Mouse (Mus musculus): ENCODE measurements around the gene Spint2. TPM values are rescaled to one million over a fixed set of nuclear protein-coding genes. Genes with fewer than 3 reads are reported as not detected.

Gene Spint2
- polyA plus RNA-seq, 1 experiment from 2014 or later = 626 TPM

DNA sequence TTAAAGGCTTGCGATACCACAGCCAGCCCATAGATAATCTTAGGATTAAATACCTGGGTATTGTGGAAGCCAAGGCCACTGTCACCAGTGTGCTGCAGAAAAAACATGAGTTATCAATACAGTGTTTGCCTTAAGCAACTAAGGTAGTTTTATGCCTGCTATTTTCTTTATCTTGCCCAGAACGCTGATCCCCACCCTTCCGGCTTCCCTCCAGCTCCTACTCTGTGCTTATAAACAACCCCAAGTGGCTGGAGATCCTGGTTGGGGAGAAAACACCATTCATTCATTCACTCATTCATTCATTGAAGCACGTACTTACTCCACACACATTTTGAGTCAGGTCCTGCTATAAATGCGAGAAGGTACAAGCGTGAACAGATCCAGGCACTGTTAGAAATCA lies 2.8 kb upstream of the Spint2 start:
- H3K9ac ChIP-seq (ENCODE audit: low read depth, low read length) = no peak overlapping the region
- no peaks in the 10 kb centered on the region for H3K36me3 ChIP-seq (ENCODE audit: control insufficient read depth, insufficient read depth, low read length)
- no peak overlapping the region for H3K27ac ChIP-seq (ENCODE audit: low read length)
- H3K9me3 ChIP-seq (ENCODE audit: control insufficient read depth, low read length) = no peaks in the 10 kb centered on the region
- ATAC-seq = no peak
- 84% methylated on average over 6 of the region's 6 CpGs for WGBS
- no peaks in the 10 kb centered on the region for H3K27me3 ChIP-seq (replicated peaks; ENCODE audit: control insufficient read depth, insufficient read depth, low read length)
- H3K4me3 ChIP-seq (ENCODE audit: low read length) = no peak overlapping the region
- no peak overlapping the region for H3K4me2 ChIP-seq (ENCODE audit: low read depth, low read length)
- H3K4me1 ChIP-seq (ENCODE audit: control insufficient read depth, insufficient read depth, low read length) = peaks cover 20% of the 10 kb centered on the region

DNA sequence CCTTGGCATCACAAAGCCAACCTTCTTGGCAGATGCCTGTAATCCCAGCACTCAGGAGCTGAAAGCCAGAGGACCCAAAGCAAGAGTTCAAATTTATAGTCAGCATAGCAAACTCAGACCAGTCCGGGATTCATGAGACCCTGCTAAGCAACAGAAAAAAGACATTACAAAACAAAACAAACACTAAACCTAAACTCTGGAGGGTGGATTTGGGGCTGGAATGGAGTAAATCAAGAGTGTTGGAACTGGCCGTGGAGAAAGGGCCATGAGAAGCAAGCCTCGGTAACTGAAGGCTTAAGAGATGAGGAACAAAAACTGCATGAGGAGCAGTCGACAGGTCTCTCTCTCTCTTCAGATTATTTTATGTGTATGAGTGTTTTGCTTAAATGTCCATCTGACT lies 2.2 kb upstream of the Spint2 start:
- Histone ChIP-seq H3K4me2 (ENCODE audit: low read depth, low read length) (no peak overlapping the region), H3K27ac (ENCODE audit: low read length) (no peak overlapping the region), H3K4me3 (ENCODE audit: low read length) (no peak overlapping the region), H3K9me3 (ENCODE audit: control insufficient read depth, low read length) (no peaks in the 10 kb centered on the region), H3K27me3 (replicated peaks; ENCODE audit: control insufficient read depth, insufficient read depth, low read length) (no peaks in the 10 kb centered on the region), H3K9ac (ENCODE audit: low read depth, low read length) (no peak overlapping the region), H3K36me3 (ENCODE audit: control insufficient read depth, insufficient read depth, low read length) (no peaks in the 10 kb centered on the region), H3K4me1 (ENCODE audit: control insufficient read depth, insufficient read depth, low read length) (peaks cover 23% of the 10 kb centered on the region)
- ATAC-seq = no peak
- 77% methylated on average over 4 of the region's 4 CpGs for WGBS

DNA sequence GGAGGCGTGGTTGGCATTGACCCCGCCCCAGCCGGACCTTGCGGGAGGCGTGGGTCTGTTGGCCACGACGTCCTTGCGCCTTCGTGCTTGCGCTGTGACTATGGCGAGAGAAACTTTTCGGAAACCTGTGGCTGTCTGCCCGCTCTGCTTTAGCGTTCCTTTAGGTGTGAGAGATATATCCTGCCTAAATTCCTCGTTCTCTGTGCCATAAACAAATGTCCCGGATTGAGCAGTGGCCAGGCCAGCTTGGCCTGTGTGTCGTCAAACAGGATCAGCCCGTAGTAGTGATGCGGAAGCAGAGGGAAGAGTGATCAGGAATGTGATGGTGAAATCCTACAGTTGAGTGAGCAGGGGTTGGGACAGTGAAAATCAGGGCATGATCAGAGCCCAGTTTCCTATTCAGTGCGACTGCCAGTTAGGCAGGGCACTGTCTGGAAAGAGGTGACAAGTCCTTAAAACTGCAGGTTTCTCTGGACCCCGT lies 402 bp upstream of the Spint2 start:
- Histone ChIP-seq H3K4me3 (ENCODE audit: low read length) (peak overlapping the region; percentile 75), H3K27me3 (replicated peaks; ENCODE audit: control insufficient read depth, insufficient read depth, low read length) (no peaks in the 10 kb centered on the region), H3K4me1 (ENCODE audit: control insufficient read depth, insufficient read depth, low read length) (peaks cover 22% of the 10 kb centered on the region), H3K9ac (ENCODE audit: low read depth, low read length) (peak overlapping the region; percentile 91), H3K9me3 (ENCODE audit: control insufficient read depth, low read length) (no peaks in the 10 kb centered on the region), H3K36me3 (ENCODE audit: control insufficient read depth, insufficient read depth, low read length) (no peaks in the 10 kb centered on the region), H3K27ac (ENCODE audit: low read length) (peak overlapping the region; percentile 34), H3K4me2 (ENCODE audit: low read depth, low read length) (peak overlapping the region; percentile 90)
- ATAC-seq = peak; percentile 69
- 8% methylated on average over 21 of the region's 21 CpGs for WGBS

DNA sequence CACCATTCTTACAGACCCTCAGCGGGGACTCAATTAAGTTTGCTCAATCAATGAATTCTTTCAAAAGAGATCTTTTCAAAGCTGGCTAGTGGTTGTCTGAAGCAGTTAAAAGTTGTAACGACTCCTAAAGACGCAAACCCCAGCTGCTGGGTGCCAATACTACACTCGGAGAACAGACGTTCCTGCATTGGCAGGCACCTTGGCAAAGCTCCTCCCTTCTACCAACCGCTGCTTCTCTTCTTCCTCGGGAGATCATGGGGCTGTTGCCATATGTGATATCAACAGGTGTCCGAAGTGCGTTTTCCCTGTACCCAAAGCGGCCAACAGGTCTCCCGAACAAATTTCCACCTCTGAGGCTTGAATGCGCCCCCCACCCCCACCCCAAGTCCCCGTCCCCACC lies 911 bp downstream of the Spint2 start:
- WGBS = 11% methylated on average over 13 of the region's 13 CpGs
- H3K4me2 ChIP-seq (ENCODE audit: low read depth, low read length) = peak overlapping the region; percentile 90
- peaks cover 33% of the 10 kb centered on the region for H3K4me1 ChIP-seq (ENCODE audit: control insufficient read depth, insufficient read depth, low read length)
- no peaks in the 10 kb centered on the region for H3K36me3 ChIP-seq (ENCODE audit: control insufficient read depth, insufficient read depth, low read length)
- peak overlapping the region; percentile 75 for H3K4me3 ChIP-seq (ENCODE audit: low read length)
- H3K27me3 ChIP-seq (replicated peaks; ENCODE audit: control insufficient read depth, insufficient read depth, low read length) = no peaks in the 10 kb centered on the region
- H3K9ac ChIP-seq (ENCODE audit: low read depth, low read length) = peak overlapping the region; percentile 91
- ATAC-seq = peak; percentile 9; the same call in 1 of the 2 replicates
- H3K27ac ChIP-seq (ENCODE audit: low read length) = peak overlapping the region; percentile 92
- no peaks in the 10 kb centered on the region for H3K9me3 ChIP-seq (ENCODE audit: control insufficient read depth, low read length)

DNA sequence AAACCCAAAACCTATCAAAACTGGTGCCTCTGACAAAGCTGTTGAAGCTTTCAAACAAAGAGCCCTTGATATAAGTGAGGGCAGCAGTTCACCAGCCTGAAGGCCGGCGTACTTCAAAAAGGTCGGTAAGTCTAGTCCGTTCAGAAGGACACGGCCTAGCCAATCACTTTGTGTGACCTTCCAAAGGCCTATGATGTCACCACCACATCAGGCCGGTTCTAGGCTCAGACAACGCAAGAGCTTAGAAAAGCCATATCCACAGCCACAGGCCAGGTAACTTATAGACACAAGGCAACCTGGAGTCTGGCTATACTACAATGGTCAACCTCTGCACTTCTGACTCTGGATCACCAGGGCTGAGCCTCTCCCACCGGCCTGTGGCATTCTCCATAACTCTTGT lies 1.8 kb downstream of the Spint2 start:
- peak overlapping the region; percentile 91 for H3K9ac ChIP-seq (ENCODE audit: low read depth, low read length)
- peak overlapping the region; percentile 92 for H3K27ac ChIP-seq (ENCODE audit: low read length)
- no peak; the same call in 1 of the 2 replicates for ATAC-seq
- H3K27me3 ChIP-seq (replicated peaks; ENCODE audit: control insufficient read depth, insufficient read depth, low read length) = no peaks in the 10 kb centered on the region
- H3K4me2 ChIP-seq (ENCODE audit: low read depth, low read length) = peak overlapping the region; percentile 90
- no peaks in the 10 kb centered on the region for H3K9me3 ChIP-seq (ENCODE audit: control insufficient read depth, low read length)
- 26% methylated on average over 8 of the region's 8 CpGs for WGBS
- H3K4me1 ChIP-seq (ENCODE audit: control insufficient read depth, insufficient read depth, low read length) = peaks cover 33% of the 10 kb centered on the region
- peak overlapping the region; percentile 75 for H3K4me3 ChIP-seq (ENCODE audit: low read length)
- no peaks in the 10 kb centered on the region for H3K36me3 ChIP-seq (ENCODE audit: control insufficient read depth, insufficient read depth, low read length)

DNA sequence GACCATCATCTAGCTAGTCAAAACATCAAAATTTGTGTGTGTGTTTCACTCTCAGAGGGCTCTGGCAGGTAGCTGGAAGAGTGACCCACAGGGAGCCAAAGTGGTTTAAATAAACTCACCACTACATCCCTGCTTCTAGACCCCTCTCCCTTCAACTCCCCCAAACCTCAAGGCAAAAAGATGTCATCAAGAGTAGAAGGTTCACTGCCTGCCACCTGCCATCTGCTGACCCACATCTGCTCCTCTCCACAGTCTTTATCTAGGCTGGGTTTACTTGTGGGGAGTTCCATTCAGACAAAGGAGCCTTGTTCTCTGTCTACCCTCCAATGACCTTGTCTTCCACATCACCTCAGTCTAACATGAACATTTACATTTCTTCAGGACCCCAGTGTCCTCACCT lies 2.5 kb downstream of the Spint2 start:
- no peaks in the 10 kb centered on the region for H3K9me3 ChIP-seq (ENCODE audit: control insufficient read depth, low read length)
- H3K9ac ChIP-seq (ENCODE audit: low read depth, low read length) = no peak overlapping the region
- peak overlapping the region; percentile 75 for H3K4me3 ChIP-seq (ENCODE audit: low read length)
- ATAC-seq = no peak
- peak overlapping the region; percentile 90 for H3K4me2 ChIP-seq (ENCODE audit: low read depth, low read length)
- no peaks in the 10 kb centered on the region for H3K36me3 ChIP-seq (ENCODE audit: control insufficient read depth, insufficient read depth, low read length)
- H3K27me3 ChIP-seq (replicated peaks; ENCODE audit: control insufficient read depth, insufficient read depth, low read length) = no peaks in the 10 kb centered on the region
- H3K27ac ChIP-seq (ENCODE audit: low read length) = peak overlapping the region; percentile 92; the same call in 1 of the 2 replicates
- peaks cover 33% of the 10 kb centered on the region for H3K4me1 ChIP-seq (ENCODE audit: control insufficient read depth, insufficient read depth, low read length)

DNA sequence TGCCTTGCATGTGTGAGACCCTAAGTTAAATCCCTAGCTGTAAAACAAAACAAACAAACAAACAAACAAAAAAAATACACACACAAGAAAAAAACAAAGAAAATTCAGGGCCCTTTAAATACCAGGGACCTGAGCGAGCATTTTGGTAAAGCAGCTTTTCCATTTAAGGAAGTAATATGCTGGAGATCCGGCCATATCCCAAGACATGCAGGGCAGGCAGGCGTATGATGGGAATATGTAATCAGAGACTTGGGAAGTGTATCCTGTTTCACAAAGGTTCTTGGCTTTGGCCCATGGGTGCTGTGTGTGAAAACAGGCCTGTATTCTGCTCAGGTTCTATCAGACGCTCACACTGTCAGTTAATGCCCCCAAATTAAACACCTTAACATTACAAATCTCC lies 4.2 kb downstream of the Spint2 start:
- H3K36me3 ChIP-seq (ENCODE audit: control insufficient read depth, insufficient read depth, low read length) = no peaks in the 10 kb centered on the region
- no peak overlapping the region for H3K9ac ChIP-seq (ENCODE audit: low read depth, low read length)
- WGBS = 69% methylated on average over 4 of the region's 4 CpGs
- no peak for ATAC-seq
- no peak overlapping the region for H3K4me2 ChIP-seq (ENCODE audit: low read depth, low read length)
- no peak overlapping the region for H3K27ac ChIP-seq (ENCODE audit: low read length)
- no peak overlapping the region for H3K4me3 ChIP-seq (ENCODE audit: low read length)
- H3K9me3 ChIP-seq (ENCODE audit: control insufficient read depth, low read length) = no peaks in the 10 kb centered on the region
- no peaks in the 10 kb centered on the region for H3K27me3 ChIP-seq (replicated peaks; ENCODE audit: control insufficient read depth, insufficient read depth, low read length)
- H3K4me1 ChIP-seq (ENCODE audit: control insufficient read depth, insufficient read depth, low read length) = peaks cover 42% of the 10 kb centered on the region

DNA sequence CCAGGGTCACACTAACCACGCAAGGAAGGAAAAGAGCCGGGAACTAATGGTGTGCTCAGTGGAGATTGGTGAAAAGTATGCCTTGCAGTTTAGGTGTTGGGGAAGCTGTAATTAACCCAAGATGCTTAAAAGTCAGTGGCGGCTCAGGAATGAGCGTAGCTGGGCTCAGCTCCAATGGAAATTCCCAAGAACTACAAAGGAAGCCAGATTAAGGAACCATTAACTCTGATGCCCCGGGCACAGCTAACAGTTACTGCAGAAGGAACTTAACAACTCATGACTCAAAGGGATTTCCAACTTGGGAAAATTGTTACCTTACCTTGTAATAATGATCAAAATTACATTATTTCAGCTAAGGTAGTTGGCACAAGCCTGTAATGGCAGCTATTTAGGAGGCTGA lies 5.0 kb downstream of the Spint2 start:
- H3K36me3 ChIP-seq (ENCODE audit: control insufficient read depth, insufficient read depth, low read length) = no peaks in the 10 kb centered on the region
- H3K27ac ChIP-seq (ENCODE audit: low read length) = peak overlapping the region; percentile 7; the same call in 1 of the 2 replicates
- WGBS = 73% methylated on average over 5 of the region's 5 CpGs
- peaks cover 39% of the 10 kb centered on the region for H3K4me1 ChIP-seq (ENCODE audit: control insufficient read depth, insufficient read depth, low read length)
- H3K4me2 ChIP-seq (ENCODE audit: low read depth, low read length) = no peak overlapping the region
- no peak overlapping the region for H3K9ac ChIP-seq (ENCODE audit: low read depth, low read length)
- H3K4me3 ChIP-seq (ENCODE audit: low read length) = no peak overlapping the region
- H3K9me3 ChIP-seq (ENCODE audit: control insufficient read depth, low read length) = no peaks in the 10 kb centered on the region
- ATAC-seq = no peak
- H3K27me3 ChIP-seq (replicated peaks; ENCODE audit: control insufficient read depth, insufficient read depth, low read length) = no peaks in the 10 kb centered on the region

DNA sequence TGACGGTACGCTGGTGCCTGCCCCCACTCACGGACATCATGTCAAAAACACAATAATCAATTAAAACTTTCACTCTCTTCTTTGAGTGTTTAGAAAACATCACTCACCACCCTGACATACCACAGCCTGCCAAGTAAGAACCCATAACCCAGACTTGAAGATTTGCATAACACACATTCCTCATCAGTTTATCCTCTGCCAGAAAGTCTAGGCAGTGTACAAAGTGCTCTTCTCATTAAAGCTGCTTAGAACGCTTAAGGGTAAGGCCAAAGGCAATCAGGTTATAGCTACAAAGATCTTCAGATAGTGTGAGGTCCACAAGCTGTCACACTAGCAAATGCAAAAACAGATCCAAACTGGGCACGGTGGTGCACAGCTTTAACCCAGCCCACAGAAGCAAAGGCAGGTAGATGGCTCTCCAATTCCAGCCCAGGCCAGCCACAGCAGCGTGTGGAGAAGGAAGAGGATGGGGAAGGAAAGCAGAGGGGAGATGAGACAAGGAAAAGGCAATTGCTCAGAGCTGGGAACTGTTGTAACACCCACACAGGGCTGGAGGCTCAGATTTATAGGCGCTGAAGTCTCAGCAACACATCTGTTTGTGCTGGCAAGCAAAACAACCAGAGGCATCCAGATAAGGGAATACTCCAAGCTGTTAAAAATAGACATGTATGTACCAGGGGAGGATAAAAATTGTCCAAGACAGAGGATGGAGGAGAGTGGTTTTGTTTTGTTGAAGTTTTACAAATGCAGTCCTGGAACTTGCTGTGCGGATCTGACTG lies 9.8 kb downstream of the Spint2 start:
- H3K4me2 ChIP-seq (ENCODE audit: low read depth, low read length) = no peak overlapping the region
- H3K4me3 ChIP-seq (ENCODE audit: low read length) = no peak overlapping the region
- peaks cover 41% of the 10 kb centered on the region for H3K4me1 ChIP-seq (ENCODE audit: control insufficient read depth, insufficient read depth, low read length)
- no peaks in the 10 kb centered on the region for H3K9me3 ChIP-seq (ENCODE audit: control insufficient read depth, low read length)
- WGBS = 52% methylated on average over 8 of the region's 8 CpGs
- no peak overlapping the region for H3K9ac ChIP-seq (ENCODE audit: low read depth, low read length)
- peak overlapping the region; percentile 73 for H3K27ac ChIP-seq (ENCODE audit: low read length)
- no peaks in the 10 kb centered on the region for H3K36me3 ChIP-seq (ENCODE audit: control insufficient read depth, insufficient read depth, low read length)
- peak; percentile 6; the same call in 1 of the 2 replicates for ATAC-seq
- no peaks in the 10 kb centered on the region for H3K27me3 ChIP-seq (replicated peaks; ENCODE audit: control insufficient read depth, insufficient read depth, low read length)

Measured in intestine, embryonic 16.5 days (tissue).